Mouse (Mus musculus) ES-Bruce4 (cell line): Measurements from ENCODE around the gene Dlk2.

Experiments
- CTCF ChIP-seq: IDR thresholded peaks from one replicate; pipeline ENCODE4 v1.8.1; 2011; ENCODE audit warnings: low read depth, low read length
- EP300 ChIP-seq: IDR thresholded peaks from 2 replicates; pipeline ENCODE4 v1.6.1; 2011; ENCODE audit warnings: low read depth, low read length; ENCODE audit not compliant: insufficient read depth

DNA sequence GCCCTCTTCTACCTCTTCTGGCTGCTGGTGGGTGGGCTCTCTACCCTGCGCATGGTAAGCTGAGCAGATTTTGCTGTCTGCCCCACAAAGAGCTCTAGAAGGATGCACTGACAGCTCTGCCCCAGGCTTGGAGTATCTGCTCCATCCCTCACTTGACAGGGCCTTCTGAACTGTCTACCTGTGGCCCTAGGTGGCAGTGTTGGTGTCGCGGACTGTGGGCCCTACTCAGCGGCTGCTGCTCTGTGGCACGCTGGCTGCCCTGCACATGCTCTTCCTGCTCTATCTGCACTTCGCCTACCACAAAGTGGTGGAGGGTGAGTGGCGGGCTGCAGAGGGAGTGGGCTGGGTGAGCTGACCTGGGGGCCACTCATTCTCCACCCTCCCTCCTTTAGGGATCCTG, 46.0 kb upstream of the Dlk2 start:
- TF ChIP-seq CTCF (peak; percentile 59), EP300 (no peak)
